Mouse (Mus musculus) CD4-positive, CD25-positive, alpha-beta regulatory T cell, adult 2 months (primary cell): ENCODE results near the gene 1700010B08Rik.

Experiments used
- DNase-seq: peaks from one replicate; pipeline ENCODE4 v3.0.0-alpha.2; 2012; ENCODE audit warnings: low read depth, low spot score

Gene 1700010B08Rik

DNA sequence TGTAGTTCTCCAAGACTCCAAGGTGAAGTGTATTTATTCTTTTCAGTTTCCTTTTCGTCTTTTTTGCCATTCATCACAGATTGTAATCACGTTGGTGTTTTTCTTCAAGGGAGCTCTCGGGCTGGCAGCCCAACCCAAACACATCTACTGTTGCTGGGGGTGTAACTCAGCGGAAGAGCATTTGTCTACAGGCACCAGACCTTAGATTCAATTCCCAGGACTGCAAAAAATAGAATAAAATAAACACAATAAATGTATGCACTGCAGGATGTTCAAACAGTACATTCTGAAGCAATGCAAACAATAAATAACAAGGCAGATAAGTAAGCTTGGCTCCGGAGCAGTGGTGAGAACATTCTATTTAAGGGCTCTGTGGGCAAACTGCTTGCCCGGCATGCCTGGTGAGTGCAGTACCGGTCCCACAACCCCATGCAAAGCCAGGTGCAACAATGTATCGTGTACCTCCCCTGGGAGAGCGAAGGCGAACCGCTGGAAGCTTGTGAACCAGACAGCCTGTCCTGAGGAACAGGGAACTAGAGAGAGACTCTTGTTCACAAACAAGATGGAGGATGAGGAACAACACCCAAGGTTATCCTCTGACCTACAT, 3.1 kb downstream of the 1700010B08Rik start:
- no peak for DNase-seq

GRCm38 (mm10) chr2:173724382-173724781, 5.2 kb downstream of the 1700010B08Rik start:
- DNase-seq = no peak

GRCm38 (mm10) chr2:173724940-173725807, 6.0 kb downstream of the 1700010B08Rik start:
- no peak for DNase-seq

DNA sequence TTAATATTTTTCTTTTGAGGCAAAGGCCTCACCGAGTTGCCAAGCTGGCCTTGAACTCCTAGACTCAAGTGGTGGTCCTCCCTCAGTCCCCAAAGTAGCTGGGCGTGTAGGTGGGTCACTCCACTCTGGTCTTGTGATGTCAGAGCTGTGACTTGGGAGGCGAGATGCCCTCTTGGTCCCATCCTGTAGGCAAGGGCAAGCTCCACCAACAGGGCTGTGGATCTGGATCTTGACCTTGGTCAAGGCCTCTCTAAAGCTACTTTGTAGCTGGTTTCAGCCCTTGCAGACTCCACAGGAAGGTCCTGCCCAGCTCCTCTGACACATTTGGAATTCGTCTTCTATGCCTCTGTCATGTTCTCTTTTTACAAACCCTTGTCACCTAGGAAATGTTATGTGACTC, 6.6 kb downstream of the 1700010B08Rik start:
- DNase-seq = no peak

DNA sequence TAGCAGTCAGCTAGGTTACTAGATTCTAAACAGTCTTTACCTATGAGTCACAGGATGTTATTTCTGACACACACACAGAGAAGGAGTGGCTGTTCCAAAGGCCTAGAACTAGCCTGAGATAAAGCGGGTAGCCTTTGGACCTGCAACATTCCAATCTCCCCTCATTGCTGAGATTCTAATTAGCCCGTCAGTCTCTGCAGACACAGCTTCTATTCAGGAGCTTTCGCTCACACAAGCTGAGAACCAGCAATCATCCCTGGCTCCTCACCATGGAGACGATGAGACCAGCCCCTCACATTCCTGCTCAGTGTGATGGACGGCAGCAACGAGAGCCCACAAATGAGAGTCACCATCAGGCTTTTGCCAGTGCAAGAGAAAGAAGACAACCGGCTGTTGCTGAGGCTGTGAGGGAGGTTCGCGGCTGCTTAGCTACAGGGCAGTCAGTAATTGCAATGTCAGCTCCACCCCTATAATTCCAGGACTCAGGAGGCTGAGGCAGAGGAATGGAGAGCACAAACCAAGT, 11.3 kb downstream of the 1700010B08Rik start:
- no peak for DNase-seq

DNA sequence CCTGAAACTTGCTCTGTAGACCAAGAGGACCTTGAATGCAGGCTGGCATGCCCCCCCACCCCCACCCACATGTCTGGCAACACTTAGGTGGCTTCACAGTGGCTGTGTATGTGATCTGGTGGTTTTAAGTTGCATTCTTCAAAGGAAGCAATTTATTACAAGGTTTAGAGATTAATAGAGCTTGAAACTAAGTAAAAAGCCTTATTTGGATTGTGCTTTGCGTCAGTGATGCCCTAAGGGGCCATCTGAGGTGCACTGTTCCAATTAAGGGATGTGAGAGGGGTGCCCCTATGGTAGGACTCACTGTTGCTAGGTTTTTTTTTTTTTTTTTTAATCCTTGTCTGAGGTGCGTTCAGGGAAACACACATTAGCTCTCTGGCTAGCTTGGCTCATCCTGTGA, 15.2 kb downstream of the 1700010B08Rik start:
- DNase-seq = no peak

- peak; percentile 100 for DNase-seq
These were observed 18.2 kb downstream of the 1700010B08Rik start, which contains the start of gene Vapb for GRCm38 (mm10) chr2:173737222-173737989. Gene Vapb (plus strand): TSS chr2:173737511.

DNA sequence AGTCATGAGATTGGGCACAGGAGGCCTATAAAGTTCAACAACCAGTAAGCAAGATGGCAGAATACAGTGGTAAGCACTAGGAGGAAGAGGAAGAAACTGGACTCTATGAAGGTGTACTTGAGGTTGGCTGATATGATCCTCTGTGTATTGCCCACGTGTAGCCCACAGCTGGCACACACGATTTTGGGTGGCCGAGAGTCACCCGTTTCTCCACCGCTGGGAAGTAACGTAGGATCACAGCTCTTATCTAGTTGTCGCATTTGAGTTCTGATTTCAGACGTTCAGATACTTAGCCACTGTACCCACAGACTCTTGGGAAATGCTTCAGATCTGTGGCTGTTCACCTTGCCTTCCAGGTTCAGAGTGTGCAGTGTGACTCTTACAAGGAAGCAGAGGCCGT, 19.0 kb downstream of the 1700010B08Rik start:
- DNase-seq = no peak

- no peak for DNase-seq
These were observed 19.9 kb downstream of the 1700010B08Rik start for GRCm38 (mm10) chr2:173739107-173739506.

- DNase-seq = no peak
These were observed 22.9 kb downstream of the 1700010B08Rik start for GRCm38 (mm10) chr2:173742090-173742489.

- DNase-seq = no peak
These were observed 23.5 kb downstream of the 1700010B08Rik start for GRCm38 (mm10) chr2:173742744-173743143.

DNA sequence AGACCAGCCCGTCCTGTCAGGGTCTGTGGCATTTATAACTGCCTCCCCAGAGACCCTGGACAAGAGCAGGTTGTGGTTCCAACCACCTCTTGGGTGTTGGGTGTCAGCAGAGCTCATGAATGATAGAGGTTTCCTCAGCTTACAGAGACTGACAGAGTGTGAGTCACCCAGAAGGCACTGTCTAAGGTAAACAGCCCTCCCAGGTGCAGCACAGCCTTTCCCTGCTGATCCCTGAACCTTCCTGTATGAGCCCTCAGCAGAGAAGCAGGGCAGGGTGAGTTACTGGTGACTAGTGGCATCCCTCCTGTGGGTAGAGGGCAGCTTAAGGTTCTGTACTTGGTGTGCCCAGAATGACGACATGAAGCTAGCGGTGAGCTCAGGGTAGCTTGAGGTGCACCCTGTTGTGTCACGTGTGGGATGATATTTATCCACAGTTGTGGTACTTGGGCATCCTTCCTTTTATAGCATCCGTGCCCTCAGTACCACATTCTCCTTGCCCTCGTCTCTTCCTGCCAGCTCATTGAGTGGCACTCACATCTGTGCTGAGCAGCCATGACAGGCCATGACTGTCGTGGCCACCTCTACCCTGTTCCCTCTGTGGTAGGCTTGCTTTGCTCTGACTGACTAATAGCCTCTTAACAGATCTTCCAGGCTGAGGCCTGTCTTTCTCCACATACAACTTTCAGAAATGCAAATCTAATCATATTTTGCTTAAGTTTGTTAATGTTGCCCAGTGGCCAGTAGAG, 25.0 kb downstream of the 1700010B08Rik start:
- DNase-seq = no peak

- peak; percentile 14 for DNase-seq
These were observed 29.9 kb downstream of the 1700010B08Rik start for GRCm38 (mm10) chr2:173748961-173749659.

- DNase-seq = no peak
These were observed 36.4 kb downstream of the 1700010B08Rik start for GRCm38 (mm10) chr2:173755433-173756144.

DNA sequence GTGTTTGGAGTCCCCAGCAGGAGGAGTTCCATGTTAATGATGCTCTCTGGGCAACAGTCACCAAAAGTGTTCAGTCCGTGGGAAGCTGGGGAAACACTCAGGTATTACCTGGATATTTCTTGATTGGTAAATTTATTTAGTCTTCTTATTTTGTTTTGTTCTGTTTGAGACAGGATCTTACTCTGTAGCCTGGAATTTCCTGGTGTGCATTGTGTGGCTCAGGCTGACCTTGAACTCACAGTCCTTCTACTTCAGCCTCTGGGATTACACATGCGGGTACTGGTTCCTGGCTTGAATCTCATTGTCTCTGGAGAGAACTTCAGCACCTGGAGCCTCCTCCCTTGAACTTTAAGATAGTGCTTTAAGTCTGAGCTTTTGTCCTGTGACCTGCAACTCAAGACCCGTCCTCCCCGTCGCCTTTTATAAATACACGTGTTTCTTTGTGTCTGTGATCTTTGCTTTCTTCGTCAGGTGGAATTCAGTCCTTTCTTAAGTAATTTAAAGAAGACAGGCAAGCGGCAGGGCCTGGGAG, 38.5 kb downstream of the 1700010B08Rik start:
- no peak for DNase-seq

GRCm38 (mm10) chr2:173760607-173761006, 41.4 kb downstream of the 1700010B08Rik start:
- DNase-seq = no peak

DNA sequence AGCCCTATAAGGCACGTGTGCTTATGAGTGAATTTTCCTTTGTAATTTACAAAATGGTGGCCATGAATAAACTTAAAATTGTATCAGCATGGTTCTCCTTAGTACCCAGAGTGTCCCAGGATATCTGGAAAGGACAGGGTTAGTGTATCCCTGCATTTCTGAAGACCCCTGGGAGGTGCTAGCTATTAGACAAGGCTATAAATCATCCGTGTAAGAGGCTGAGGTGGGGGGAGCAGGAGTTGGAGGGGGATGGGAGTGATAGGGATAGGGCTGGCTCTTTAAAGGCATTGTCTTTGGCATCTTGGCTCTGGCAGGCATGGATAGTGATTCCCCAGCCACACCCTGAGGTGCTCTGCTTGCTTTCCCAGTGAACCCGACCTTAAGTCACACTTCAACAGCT, 45.4 kb downstream of the 1700010B08Rik start:
- no peak for DNase-seq

- DNase-seq = no peak
These were observed 48.9 kb downstream of the 1700010B08Rik start for GRCm38 (mm10) chr2:173767959-173768595.

- peak; percentile 66 for DNase-seq
These were observed 50.0 kb downstream of the 1700010B08Rik start for GRCm38 (mm10) chr2:173769183-173769582.
